Mouse (Mus musculus): ENCODE results near the gene 6030408B16Rik. TPM values are rescaled to one million over a fixed set of nuclear protein-coding genes. Genes with fewer than 3 reads are reported as not detected.

The 6030408B16Rik gene
- total and polyA plus RNA-seq, 2 experiments from 2014 or later = 0.30 to 1.00 TPM

DNA sequence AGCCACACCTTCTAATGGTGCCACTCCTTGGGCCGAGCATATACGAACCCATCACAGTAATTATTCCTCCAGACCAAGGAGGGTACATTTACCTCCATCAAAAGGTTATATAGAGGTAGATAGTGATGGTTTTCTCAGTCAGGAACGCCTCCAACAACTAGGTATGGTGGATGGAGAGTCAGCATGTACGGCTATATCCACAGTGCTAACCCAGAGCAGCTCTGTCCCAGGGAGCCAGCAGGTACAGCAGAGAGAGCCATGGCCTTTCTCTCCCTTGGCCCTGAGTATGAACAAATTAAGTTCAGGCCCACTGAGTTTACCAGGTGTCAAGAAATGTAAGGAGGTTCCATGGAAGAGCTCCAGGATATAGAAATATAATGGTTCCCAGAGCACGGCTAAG, 41.1 kb upstream of the 6030408B16Rik start:
- H3K27me3 ChIP-seq (ENCODE audit: insufficient read depth, low read length) = no peaks in the 10 kb centered on the region
- ATAC-seq (no peak), DNase-seq (no peak)
- H3K36me3 ChIP-seq (ENCODE audit: insufficient read depth) = no peaks in the 10 kb centered on the region
- WGBS = 90% methylated on average over 5 of the region's 5 CpGs
- H3K9ac ChIP-seq = no peak overlapping the region
- no peaks in the 10 kb centered on the region for H3K9me3 ChIP-seq (ENCODE audit: low read length)
- H3K4me3 ChIP-seq (ENCODE audit: low read depth, low read length) = no peak overlapping the region
- no peak overlapping the region for H3K4me2 ChIP-seq (ENCODE audit: low read depth)
- TF ChIP-seq CTCF (IDR thresholded peaks at IDR 0.05; ENCODE audit: low read depth) = no peak
- no peak overlapping the region for H3K27ac ChIP-seq (ENCODE audit: low read depth, low read length)
- H3K4me1 ChIP-seq (ENCODE audit: insufficient read depth) = peaks cover 9% of the 10 kb centered on the region; the same call in 1 of the 2 replicates

DNA sequence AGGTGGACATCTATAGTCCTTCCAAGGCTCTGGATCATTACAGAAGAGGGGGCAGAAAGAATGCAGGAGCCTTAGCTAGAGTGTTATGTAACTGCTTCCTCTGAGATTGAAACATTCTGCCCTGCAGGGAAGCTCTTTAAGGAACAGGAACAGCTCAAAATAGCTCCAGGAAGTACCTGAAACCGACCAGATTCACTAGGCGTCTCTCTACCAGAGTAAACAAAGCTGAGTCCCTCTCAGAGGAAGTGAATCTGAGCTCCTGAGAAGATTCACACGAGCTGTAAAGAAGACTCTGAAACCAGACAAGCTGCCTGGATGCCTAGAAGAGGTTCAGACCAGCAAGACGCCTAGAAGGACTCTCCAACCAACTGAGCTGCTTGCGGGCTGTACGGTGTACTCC, 40.4 kb upstream of the 6030408B16Rik start:
- ATAC-seq = no peak
- Histone ChIP-seq H3K4me1 (ENCODE audit: insufficient read depth) (peaks cover 6% of the 10 kb centered on the region; the same call in 1 of the 2 replicates), H3K4me2 (ENCODE audit: low read depth) (no peak overlapping the region), H3K9me3 (ENCODE audit: low read length) (no peaks in the 10 kb centered on the region), H3K36me3 (ENCODE audit: insufficient read depth) (no peaks in the 10 kb centered on the region), H3K4me3 (ENCODE audit: low read depth, low read length) (no peak overlapping the region), H3K27me3 (ENCODE audit: insufficient read depth, low read length) (no peaks in the 10 kb centered on the region), H3K27ac (ENCODE audit: low read depth, low read length) (no peak overlapping the region), H3K9ac (no peak overlapping the region)
- WGBS = 87% methylated on average over 6 of the region's 6 CpGs
- TF ChIP-seq CTCF (IDR thresholded peaks at IDR 0.05; ENCODE audit: low read depth) = no peak
- DNase-seq = no peak

DNA sequence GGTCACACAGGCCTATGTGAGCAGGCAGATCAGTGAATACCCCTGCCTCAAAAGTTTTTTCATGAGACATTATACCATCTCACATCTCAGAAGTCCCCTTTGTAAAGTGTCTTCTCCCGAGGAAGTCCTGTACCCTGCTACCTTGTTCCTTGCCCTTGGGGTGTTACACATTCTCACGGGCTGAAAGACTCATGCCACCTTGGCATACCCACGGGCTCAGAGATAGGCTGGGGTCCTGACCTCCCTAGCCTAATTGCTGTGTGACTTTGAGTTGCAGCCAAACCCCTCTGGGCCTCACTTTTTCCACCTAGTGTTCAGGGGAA, 39.5 kb upstream of the 6030408B16Rik start:
- Histone ChIP-seq H3K27ac (ENCODE audit: low read depth, low read length) (no peak overlapping the region), H3K9me3 (ENCODE audit: low read length) (no peaks in the 10 kb centered on the region), H3K4me3 (ENCODE audit: low read depth, low read length) (peak overlapping the region; percentile 61), H3K4me2 (ENCODE audit: low read depth) (peak overlapping the region; percentile 92), H3K36me3 (ENCODE audit: insufficient read depth) (no peaks in the 10 kb centered on the region), H3K27me3 (ENCODE audit: insufficient read depth, low read length) (no peaks in the 10 kb centered on the region), H3K4me1 (ENCODE audit: insufficient read depth) (peaks cover 6% of the 10 kb centered on the region; the same call in 1 of the 2 replicates), H3K9ac (peak overlapping the region; percentile 73)
- no peak for ATAC-seq
- 30% methylated on average over 3 of the region's 3 CpGs for WGBS
- 0 out of 2 replicates have a peak, but pooled peaks have one; percentile 7 for TF ChIP-seq CTCF (IDR thresholded peaks at IDR 0.05; ENCODE audit: low read depth)
- no peak for DNase-seq

DNA sequence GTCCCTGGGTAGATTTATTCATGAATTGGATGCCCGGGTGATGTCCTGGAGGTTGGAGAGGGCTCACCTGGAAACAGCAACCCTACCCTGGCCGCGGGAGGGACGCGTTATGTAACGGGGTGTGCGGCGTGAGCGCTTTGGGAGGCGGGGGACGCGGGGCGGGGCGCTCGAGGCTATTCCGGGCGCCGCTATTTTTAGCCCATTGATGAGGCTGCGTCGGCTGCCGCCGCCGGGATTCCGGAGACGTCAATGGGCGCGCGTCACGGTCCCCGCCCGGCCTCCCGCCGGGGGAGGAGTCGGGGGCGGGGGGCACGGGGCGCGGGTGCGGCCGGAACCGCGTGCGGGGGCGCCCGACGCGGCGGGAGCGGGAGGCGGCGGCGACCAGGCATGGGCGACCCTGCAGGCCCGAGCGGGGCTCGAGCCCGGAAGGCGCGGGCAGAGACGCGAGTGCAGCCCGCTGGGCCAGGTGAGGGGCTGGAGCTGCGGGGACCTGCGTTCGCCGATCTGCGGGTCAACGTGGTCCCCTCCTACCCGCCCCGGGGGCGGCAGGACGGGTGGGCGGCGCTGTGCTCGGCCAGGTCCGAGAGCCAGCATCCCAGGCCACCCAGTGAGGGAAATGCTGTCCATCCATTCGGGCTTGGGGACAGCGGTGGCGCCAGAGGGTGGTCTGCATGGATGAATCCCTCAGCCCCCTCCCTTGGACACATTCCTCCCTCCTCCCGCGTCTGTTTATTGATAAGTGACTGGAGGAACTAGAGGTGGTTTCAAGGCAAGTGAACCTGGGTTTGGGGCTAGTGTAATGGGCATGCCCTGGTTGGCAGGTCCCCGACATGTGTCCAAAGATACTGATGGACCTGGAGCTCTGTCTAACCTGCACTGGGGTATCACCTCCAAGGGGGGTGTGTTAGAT, 38.9 kb upstream of the 6030408B16Rik start, which contains the start of gene Nr4a1:
Gene Nr4a1 (plus strand): TSS at position 384 of the 910 bp plus-strand sequence.
- H3K27me3 ChIP-seq (ENCODE audit: insufficient read depth, low read length) = no peaks in the 10 kb centered on the region
- TF ChIP-seq CTCF (IDR thresholded peaks at IDR 0.05; ENCODE audit: low read depth) = no peak
- H3K9me3 ChIP-seq (ENCODE audit: low read length) = no peaks in the 10 kb centered on the region
- peak within 1 kb of the TSS; percentile 61 for H3K4me3 ChIP-seq (ENCODE audit: low read depth, low read length)
- peak within 1 kb of the TSS; percentile 92 for H3K4me2 ChIP-seq (ENCODE audit: low read depth)
- 3% methylated on average over 75 of the region's 82 CpGs for WGBS
- peak; percentile 81 for DNase-seq
- H3K9ac ChIP-seq = peak within 1 kb of the TSS; percentile 73
- H3K27ac ChIP-seq (ENCODE audit: low read depth, low read length) = no peak within 1 kb of the TSS
- H3K36me3 ChIP-seq (ENCODE audit: insufficient read depth) = no peaks in the 10 kb centered on the region
- ATAC-seq = peak; percentile 87
- peaks cover 6% of the 10 kb centered on the region; the same call in 1 of the 2 replicates for H3K4me1 ChIP-seq (ENCODE audit: insufficient read depth)

DNA sequence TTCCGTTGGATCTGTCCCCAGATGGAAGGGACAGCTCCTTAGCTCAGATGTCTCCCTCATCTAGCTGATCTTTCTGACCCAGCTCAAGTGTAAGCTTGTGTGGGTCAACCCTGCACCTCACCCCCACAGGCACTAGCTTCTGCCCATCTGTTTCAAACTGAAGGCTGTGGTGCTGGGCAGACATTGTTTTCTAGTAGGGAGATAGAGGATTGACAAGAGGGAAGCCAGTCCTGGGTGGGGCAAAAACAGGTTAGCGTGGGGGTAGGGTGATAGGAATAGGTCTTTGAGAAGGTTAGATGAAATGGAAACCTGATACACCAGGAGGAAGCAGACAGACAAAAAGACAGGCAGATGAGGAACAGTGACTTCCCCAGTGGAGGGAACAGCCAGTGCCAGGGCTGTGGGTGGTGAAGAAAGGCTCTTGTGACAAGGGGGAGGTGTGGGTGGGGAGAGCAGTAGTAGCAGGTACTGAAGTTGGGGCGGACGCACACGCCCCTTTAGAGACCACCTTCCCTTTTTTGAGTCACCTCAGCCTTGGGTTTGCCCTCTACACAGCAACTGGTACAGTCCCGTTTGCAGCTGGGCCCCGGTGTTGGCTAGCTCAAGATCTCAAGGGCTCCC, 37.1 kb upstream of the 6030408B16Rik start:
- no peaks in the 10 kb centered on the region for H3K27me3 ChIP-seq (ENCODE audit: insufficient read depth, low read length)
- TF ChIP-seq CTCF (IDR thresholded peaks at IDR 0.05; ENCODE audit: low read depth) = no peak
- peaks cover 6% of the 10 kb centered on the region; the same call in 1 of the 2 replicates for H3K4me1 ChIP-seq (ENCODE audit: insufficient read depth)
- H3K4me2 ChIP-seq (ENCODE audit: low read depth) = no peak overlapping the region
- no peak overlapping the region for H3K27ac ChIP-seq (ENCODE audit: low read depth, low read length)
- H3K9ac ChIP-seq = no peak overlapping the region
- no peak overlapping the region for H3K4me3 ChIP-seq (ENCODE audit: low read depth, low read length)
- ATAC-seq (no peak), DNase-seq (no peak)
- no peaks in the 10 kb centered on the region for H3K9me3 ChIP-seq (ENCODE audit: low read length)
- WGBS = 89% methylated on average over 7 of the region's 7 CpGs
- H3K36me3 ChIP-seq (ENCODE audit: insufficient read depth) = no peaks in the 10 kb centered on the region

DNA sequence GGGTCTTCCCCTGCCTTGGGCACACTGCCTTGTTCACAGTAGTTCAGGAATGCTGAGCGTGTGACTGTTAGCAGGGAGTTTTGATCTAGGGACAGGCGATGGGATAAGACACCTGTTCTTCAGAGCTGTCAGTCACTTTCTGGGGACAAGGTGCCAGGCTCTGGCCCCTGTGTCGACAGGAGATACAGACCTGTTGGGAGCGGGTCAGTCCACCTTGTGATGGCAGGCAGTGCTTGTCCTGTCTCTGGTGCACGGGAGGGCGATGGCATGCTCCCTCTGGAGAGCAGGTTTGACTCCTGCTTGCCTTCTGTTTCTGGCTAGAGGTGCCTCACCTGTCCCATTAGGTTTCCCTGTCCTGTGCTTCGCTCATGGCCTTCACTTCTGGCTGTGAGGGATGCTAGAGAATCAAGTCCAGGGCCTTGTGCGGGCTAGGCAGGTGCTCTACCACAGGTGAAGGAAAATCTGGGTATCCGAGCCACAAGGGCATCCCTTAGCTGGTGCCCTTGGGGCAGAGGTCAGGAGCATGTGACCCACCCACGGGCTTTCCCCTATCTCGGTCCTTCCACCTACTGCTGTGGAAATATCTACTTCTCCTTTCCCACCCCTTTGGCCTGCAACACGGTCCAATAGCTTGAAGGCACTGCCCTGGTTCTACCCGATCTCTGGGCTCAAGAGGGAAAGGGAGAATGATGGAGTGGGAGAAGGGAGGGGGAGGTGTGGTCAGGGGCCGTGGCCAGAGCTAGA, 36.4 kb upstream of the 6030408B16Rik start:
- no peak for ATAC-seq
- no peaks in the 10 kb centered on the region for H3K36me3 ChIP-seq (ENCODE audit: insufficient read depth)
- H3K9me3 ChIP-seq (ENCODE audit: low read length) = no peaks in the 10 kb centered on the region
- no peak overlapping the region for H3K4me2 ChIP-seq (ENCODE audit: low read depth)
- no peak for TF ChIP-seq CTCF (IDR thresholded peaks at IDR 0.05; ENCODE audit: low read depth)
- 80% methylated on average over 14 of the region's 14 CpGs for WGBS
- H3K27ac ChIP-seq (ENCODE audit: low read depth, low read length) = no peak overlapping the region
- no peaks in the 10 kb centered on the region for H3K27me3 ChIP-seq (ENCODE audit: insufficient read depth, low read length)
- no peak overlapping the region for H3K4me3 ChIP-seq (ENCODE audit: low read depth, low read length)
- no peak for DNase-seq
- no peak overlapping the region for H3K9ac ChIP-seq
- H3K4me1 ChIP-seq (ENCODE audit: insufficient read depth) = peaks cover 6% of the 10 kb centered on the region; the same call in 1 of the 2 replicates
